Mouse (Mus musculus) small intestine, adult 2 months (tissue): ENCODE measurements around the gene Ndufb3.

Source experiments
- CTCF ChIP-seq: fragments of 200-500 bp; IDR thresholded peaks from 2 replicates; pipeline ENCODE4 v1.5.1; 2012; ENCODE audit warnings: low read depth, mild to moderate bottlenecking, control low read depth, inconsistent platforms, low read length, moderate library complexity, mixed read lengths; ENCODE audit not compliant: insufficient replicate concordance, insufficient read length; ENCODE audit errors: extremely low read depth
- POLR2A ChIP-seq: fragments of 200-500 bp; IDR thresholded peaks from 2 replicates; pipeline ENCODE4 v1.6.1; 2012; ENCODE audit warnings: low read depth, mild to moderate bottlenecking, control low read depth, inconsistent platforms, low read length, moderate library complexity

DNA sequence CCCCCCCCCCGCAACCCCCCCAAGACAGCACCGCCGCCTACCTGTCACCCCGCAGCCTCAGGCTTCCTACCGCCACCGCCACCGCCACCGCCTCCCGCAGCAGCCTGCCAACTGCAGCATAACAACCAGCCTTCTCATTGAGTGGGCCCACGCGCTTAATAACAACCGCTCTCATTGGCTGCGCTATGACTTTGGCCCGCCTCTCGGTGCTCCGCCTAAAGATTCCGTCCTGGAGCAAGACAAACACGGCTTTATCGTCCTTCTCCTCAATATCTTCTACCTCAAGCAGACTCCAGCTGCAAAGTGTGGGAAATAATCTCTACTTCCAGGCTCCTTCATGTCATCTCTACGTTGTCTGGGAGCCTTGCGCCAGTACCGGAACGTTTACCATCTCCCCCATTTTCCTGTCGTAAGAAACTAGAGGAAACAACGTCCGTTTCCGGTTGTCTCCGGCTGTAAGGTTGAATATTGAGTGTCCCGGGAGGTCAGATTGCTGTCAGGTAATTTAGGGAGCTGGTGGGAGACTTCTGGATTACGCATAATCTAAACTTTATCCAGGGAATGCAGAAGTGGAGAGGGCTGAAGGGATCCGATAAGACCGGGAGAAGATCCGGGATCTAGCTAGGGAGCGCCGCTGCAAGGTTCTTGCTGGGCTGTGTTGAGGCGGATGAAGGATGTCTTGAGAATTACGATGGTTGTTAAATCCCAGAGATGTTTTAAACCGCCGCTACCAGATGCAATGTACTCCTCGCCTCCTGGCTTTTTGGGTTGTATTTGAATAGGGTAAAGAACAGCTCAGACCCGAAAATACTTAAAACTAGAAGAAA lies at the start of gene Ndufb3, which contains the start of gene Fam126b:
- peak; percentile 73 for TF ChIP-seq POLR2A
- TF ChIP-seq CTCF, result no peak
